Mouse (Mus musculus) testis, postnatal 14 days (tissue): Measurements from ENCODE around the gene Cdk10.
"Not testable (repeated sequence)": the region's sequence is repeated elsewhere in the genome, so short reads cannot be mapped to it uniquely, and the experiment has no call there.

Experiments used
- DNase-seq: peaks from one replicate; pipeline ENCODE4 v3.0.0; 2021; ENCODE audit warnings: low spot score

Gene Cdk10

DNA sequence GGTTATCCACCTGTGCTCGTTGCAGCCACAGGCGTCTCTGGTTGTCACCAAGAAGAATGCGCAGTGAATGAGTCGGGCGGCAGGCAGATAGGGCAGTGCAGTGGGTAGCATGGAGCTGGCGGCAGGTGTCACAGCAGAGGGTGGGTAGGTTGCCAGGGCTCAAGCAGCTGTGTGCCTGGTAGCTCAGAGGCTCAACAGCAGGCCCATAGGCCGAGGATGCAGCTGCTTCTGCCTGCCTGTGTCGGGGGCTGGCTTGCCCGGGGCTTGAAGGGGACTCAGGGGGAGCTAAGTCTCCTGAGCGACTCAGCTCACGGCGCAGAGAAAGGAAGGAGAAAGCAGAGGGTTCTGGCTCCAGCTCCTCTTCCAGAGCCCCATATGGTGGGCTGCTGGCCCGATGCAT is 8.7 kb downstream of the Cdk10 start:
- DNase-seq = no peak

DNA sequence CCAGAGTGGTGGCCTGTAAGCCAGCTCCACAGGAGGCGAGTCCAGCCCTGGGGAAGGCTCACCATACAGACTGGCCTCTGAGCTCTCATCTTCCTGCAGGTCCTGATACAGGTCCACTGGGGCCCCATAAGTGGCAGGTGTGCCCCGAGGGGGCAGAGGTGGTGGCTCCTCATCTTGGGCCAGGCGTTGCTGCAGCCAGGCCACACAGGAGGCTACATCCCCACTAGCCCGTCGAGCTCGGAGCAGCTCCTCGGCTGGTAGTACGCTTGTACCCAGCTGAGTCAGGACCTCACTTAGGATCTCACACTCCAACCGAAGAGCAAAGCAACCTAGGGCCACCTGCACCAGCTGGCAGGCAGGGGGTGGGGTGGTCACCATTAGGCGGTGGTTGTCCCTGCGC is 9.1 kb downstream of the Cdk10 start:
- no peak for DNase-seq

DNA sequence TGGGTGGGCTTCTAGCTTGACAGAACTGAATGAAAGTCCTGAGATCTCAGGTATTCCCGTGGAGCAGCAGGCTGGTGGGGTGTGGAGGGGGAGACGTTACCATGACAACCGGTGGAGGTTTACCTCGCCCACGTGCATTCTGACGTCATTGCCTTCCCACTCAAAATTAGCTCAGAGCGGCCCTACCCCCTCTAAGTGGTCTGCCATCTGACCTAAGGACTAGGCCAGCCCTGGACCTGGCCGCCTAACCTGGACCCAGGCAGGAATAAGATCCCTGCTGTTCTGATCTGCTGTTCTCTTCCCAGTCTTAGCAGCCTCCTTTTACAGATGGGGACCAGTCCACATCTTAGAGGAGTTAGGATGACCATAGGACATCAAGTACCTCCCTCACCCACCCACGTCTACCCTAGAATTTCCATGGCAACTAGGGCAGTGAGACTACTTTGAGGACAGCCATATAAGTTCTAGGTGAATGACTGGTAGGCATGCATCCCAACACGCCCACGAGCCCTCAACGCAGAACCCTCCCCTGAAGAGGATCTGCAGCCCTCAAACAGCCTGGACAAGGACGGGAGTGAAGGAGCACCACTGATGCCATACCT is 10.4 kb downstream of the Cdk10 start:
- no peak for DNase-seq

DNA sequence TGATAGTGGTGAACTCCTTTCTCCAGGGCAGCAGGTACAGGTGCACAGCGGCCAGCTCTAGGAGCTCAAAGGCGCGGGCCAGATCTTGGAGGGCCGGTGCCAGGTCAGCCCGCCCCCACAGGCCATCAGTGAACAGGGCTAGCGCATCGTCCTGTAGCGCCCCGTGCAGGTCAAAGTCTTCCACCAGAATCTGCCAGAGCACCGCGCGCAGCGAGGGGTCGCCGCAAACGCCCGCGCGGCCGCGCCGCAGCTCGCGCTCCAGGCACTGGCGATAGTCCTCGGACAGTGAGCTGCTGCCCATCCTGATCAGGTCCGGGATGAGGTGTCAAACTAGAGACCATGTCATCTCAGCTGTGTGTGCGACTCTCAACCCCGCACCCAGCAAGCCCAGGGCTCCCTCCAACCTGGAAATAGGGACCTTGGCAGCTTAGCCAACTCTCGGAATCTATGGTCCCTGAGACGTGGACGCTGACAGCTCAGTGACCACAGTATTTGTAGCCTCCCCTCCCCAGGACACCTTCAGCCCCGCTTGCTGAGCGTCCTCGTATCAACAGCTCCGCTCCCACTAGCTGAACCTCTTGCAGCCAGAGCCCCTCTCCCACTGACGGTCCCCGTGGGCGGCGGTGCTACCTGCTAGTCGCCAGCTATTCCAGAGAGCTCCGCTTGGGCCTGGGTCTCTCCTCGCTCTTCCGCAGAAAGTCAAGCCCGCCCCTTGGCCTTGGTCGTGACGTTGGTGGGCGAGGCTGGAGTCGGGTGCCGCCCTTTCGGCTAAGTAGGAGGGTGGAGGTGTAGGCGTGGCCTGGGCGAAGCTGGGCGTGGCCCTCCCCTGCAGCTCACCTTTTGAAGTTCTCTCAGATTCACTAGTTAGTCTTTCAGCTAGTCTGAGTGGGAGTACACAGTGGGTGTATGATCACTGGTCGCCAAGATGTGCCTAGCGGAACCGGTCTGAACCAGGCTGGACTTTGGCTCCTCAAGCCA is 11.2 kb downstream of the Cdk10 start, which contains the start of gene Spata2l:
Gene Spata2l, minus strand, starts transcription at position 714 of the 978 bp plus-strand sequence.
- DNase-seq = peak; percentile 84

DNA sequence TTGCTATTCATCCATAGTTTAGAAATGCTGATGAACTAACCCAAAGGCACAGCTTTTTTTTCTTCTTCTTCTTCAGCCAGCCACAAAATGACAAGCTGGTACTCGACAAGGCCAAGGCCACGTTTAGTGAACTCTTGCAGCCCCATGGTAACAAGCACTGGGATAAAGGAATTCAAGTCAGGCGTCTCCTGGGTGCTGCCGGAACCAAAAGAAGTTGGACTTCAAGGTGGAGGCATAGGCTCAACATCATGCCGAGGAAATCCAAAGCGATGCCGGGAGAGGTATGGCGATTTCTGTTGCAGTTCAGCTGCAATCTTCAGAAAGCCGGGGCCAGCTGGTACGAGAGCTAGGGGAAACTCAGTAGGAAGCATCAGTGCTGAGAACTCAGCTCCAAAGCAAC is 14.8 kb downstream of the Cdk10 start:
- no peak for DNase-seq

DNA sequence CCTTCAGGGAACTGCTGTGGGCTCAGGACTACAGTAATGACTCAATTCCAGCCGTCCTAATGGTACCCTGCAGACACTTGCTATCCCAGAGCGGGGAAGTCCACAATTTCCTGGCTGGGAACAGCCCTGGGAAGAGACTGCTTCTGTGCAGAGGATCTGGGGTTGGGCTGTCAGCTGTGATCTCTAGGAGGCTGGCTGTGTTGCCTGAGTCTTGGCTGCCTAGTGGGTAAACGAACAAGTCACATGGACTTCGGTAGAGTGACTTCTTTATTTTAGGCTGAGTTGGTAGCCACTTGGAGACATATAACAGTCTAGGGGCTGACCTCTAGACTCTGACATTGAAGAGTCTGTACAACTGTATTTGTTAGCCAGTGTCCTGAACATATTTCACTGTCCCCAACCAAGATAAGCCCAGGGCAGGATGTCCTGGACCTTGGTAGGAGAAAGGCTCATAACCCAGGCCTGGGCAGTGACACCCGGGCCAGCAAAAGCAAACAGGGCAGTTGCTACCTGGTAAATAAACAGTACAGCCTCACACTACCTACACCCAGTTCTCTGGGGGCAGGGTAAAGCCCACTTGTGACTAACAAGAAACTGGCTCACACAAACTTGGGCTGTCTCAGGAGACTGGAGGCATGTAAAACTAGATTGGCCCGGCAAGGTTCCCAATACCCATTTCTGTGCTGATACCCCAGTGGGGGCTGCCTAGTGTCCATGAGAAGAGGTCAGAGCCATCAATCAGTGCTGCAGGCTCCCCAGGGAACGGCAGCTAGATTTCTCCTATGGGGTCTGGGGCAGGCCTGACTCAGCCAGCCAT is 17.7 kb downstream of the Cdk10 start:
- no peak for DNase-seq

DNA sequence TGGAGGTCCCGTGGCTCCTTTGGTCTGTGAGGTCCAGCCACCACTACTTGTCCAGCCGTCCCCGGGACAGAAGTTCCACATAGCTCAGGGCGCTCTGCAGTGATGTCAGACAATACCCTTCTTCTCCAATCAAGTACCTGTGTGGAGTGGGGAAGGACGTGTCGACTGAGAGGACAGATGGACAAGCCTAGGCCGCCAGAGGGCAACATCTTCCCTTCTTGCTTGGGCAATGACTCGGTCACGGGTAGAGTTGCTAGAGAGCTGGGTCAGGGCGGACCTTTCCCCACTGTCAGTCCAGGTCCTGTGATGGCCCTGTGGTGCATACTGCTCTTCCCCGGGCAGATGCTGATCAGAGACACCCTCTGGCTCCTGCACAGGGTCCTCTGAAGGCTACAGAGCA is 18.4 kb downstream of the Cdk10 start:
- DNase-seq = no peak

DNA sequence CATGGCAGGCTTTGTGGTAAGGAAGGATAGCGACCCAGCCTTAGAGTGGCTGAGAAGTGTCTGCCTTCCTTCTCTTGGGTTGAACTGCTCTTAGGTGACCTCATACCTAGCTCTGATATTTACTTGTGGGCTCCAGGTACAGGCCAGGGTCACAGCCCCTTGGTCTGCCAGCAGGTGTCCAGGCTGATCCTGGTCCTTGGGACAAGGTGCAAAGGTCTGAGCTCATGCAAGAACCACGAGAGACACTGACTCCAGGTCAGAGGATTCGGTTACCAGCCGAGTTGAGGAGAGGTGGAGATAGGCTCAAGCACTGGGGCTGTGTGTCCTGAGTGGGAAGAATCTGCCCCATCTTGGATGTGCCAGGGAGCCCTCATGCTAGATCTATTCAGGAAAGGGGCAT is 19.7 kb downstream of the Cdk10 start:
- DNase-seq = no peak

DNA sequence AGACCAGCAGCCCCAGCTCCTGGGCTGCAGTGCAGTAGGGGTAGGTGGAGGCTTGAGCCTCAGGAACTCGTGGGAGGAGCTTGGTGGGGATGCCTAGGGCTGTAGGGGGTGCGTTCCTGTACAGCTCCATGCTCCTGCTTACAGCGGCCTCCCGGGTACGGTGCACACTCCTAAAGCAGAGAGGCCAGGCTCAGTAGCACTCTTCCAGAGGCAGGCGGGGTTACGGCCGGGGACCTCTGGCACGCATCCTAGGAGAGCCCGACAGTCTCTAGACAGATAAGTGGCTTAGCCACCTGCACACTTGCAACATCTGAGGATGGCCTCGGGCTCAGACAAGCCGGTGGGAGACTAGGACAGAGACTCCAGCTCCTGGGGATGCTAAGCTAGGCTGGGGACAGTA is 20.9 kb downstream of the Cdk10 start:
- no peak for DNase-seq

DNA sequence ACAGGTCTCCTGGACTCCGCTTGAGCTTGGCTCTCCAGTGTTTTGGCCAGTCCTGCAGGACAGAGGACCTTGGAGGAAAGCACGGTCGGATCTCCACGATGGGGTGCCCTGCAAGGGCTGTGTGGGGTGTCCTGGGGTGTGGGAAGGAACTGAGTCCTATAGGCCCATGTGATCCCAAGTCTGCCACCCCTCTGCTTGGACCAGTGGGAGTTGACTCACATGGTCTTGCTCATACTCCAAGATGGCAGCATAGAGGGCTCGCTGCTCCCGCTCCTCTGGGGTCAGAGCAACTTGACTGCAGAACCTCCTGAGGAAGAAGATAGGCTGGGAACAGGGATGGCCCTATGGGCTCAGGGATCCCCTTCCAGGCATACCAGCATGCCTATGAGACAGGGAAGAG is 23.1 kb downstream of the Cdk10 start:
- no peak for DNase-seq

DNA sequence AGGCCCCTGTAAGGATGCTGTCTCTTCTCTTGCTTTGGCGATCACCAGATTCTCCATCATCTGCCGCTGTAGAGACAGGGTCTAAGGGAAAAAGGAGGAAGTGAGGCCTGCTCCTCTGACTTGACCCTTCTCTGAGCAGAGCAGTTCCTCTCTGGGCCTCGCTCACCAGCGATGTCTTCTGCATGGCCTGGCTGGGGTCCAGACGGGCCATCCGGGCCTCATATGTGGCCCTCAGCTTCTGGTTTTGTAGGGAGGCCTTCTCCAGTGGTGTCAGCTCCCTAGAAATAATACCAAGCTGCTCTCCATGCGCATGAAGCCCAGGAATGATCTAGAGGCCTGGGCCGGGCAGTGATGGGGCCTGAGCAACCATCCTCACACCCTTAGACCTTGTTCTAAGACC is 24.0 kb downstream of the Cdk10 start:
- DNase-seq = no peak

DNA sequence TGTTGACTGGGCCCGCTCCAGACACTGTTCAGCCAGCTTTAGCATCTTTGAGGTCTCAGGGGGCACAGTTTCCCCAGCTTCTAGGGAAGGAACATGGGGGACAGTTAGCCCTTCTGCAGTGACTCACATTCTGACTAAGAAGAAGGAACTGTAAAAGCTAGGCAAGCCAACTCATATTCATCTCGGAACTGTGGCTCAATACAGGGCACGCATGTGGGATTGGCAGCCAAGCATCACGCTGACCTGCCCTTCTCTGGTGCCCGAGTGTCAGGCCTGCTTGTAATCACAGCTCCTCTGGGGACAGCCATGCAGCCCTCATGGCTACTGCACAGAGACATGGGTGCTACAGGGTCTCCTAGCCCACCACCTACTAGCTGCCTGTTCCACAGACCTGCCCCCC is 26.3 kb downstream of the Cdk10 start:
- no peak for DNase-seq

DNA sequence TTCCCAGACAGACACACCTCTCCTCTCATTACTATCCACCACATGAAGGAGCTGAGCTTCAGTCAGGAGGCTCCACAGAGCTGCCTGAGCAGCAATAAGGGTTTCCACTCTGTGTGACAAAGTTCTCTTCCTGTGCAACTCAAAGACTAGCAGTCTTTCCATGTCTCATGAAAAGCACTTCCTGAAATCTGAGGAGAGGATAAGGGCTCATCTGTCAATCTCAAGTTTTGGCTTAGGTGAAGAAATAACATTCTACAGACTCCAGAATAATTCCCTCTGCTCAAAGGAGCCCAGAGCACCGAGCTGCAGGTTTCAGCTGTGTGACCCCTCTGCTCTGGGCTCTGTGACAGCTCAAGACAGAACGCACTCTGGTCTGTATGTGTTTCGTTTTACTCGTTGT is 28.3 kb downstream of the Cdk10 start:
- DNase-seq = no peak

DNA sequence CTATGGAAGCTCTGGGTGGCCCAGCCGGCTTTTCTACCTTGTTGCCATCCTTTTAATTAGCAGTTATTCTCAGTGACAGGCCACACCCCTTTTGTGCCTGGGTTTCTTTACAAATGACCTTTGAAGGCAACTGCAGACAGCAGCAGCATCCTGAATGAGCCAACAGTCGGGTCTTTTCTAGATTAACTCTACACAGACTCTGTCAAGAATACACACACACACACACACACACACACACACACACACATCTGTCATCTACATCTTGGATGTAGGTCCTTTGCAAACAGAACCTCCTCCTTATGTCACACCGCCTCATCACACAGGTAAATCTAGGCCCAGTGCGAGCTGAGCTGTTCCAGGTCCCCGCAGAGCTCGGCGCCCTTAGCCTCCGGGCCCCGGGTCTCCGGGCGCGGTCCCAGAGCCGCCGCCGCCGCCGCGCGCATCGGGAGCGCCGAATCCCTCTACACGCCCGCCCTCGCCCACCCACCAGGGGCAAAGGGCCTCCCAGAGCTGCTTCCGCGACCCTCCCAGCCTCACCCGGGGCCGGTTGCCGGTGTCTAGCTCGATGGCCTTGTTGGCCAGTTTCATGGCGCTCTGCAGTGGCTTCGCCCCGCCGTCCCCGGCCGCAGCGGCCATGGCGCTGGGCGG is 28.9 kb downstream of the Cdk10 start:
- DNase-seq = no peak

DNA sequence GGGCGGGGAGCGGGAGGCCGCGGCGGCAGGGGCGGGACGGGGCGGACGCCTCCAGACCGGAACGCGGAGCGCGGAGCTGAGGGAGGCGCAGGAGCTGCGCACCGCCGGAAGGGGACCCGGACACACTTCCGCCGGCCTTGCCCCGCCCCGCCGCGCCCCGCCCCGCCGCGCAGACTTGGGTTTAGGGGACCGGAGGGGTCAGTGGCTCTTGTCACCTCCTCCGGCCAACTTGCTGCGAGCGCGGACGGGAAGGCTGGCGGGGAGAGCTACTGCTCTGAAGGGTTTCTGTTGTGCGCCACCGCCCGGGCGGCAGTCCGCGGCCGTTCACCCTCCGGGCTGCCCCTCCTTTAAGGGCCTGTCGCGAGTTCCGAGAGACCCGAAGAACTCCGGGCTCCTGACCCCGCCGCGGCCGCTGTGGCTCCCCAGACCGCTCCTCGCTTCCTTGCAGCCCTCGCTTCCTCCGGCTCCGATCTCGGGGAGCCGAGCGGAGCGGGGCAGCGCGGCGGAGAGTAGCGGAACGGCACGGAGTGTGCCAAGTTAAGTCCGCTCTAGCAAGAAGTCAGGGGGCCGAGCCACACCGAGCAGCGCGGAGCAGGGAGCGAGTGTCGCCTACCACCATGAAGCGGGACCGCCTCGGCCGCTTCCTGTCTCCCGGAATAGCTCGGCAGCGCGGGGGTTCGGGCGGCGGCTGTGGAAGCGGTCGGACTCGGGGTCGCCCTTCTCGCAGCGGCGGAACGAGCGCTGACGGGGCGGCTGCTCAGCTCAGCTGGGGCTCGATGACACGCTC is 29.6 kb downstream of the Cdk10 start, which contains the start of the genes Zfp276 and Vps9d1:
Gene Zfp276, plus strand, starts transcription at position 97 of the 787 bp plus-strand sequence.
Gene Vps9d1, minus strand, starts transcription at position 250 of the 787 bp plus-strand sequence.
- peak; percentile 87 for DNase-seq

DNA sequence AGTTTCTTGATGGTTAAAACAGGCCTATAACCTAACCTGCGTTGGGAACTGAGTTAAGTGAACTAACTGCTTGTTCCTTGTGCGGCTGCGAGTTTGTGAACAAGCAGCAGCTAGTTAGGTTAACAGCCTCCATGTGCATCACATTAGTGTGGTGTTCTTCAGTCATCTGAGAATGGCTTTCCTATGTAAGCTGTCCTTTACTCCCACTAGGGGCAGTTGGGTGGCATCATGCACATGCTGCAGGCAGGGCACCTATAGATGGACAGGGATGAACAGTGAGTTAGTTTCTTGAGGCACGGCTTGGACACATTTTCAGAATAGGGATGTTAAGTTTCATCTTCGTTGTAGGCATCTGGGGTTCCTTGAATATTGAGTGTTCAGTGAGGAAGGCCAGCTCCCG is 30.5 kb downstream of the Cdk10 start:
- DNase-seq = no peak

DNA sequence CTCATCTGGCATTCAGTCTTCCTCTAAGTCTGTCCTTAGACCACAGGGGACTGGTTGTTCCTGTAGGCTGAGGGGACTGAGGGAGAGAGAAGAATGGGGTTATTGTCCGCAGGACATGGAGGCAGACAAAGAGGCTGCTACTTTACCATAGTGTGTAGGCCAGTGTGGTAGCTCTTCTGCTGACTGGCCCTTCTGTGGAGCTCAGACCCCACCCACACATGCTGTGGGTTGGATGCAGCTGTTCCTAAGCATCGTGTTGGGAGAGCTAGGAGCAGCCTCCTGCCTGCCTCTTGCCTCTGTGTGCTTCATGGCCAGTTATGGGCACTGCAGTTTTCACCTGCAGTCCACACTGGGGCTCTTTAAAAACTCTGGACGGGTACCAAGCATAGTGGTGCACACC is 32.5 kb downstream of the Cdk10 start:
- DNase-seq = no peak

DNA sequence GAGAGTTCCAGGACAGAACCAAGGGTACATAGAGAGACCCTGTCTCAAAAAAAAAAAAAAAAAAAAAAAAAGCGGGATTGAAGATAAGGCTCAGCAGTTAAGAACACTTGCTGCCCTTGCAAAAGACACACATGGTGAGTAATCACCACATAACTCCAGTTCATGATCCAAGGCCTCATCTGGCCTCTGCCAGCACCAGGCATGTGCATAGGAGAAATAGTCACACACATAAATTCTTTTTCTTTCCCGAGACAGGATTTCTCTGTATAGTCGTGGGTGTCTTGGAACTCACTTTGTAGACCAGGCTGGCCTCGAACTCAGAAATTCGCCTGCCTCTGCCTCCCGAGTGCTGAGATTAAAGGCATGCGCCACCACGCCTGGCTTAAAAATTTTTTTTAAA is 33.0 kb downstream of the Cdk10 start:
- DNase-seq = not testable (repeated sequence)

DNA sequence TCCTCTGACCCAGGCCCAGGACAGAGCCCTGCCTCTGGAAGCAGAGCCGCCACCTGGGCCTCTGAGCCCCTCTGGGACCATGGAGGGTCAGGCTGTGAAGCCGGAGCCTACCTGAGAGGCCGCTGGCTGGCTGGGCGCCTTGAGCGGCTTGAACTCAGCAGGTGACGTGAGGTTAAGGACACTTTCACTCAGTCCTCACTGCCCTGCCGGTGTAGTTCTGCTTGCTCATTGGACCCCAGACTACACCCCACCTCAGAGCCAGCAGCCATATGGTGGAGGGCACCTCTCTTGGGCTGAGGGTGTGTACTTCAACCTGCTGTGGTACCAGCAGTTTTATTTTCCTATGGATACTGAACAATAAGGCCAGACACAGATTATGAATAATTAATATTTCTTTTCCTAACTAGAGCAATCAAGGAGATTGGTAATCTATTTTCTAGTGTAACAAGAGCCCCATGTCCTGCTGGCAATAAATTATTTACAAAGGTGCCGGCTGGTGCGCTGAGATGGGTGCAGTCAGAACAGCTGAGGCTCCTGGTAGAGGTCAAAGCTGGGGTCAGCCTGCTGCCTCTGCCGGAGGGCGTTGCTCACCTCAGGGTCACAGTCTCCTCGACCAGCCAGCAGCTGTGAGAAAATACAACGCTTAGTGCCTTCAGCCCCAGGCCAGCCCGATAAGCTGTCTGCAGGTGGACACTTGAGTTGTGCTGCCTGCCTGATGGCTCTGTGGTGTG is 43.4 kb downstream of the Cdk10 start:
- no peak for DNase-seq

DNA sequence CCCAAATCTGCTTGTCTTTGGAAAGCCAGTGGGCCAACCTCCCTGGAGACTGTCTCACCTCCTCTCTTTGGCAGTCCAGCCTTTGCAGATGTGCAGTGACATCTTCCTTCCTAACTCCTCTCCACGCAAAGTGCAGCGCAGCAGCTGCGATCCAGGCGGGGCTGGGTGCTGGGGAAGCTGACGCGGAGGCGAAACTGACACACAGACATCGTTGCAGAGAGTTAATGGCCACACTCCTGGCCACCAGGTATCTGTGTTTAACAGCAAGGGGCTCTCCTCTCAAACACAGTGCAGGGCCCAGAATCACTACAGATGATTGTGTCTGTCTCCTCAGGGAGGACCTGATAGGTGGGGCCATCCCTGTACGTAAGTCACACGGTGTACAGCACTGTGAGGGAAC is 46.5 kb downstream of the Cdk10 start:
- no peak for DNase-seq
